Mouse (Mus musculus) ovary, postnatal 10 days (tissue): Measurements from ENCODE around the gene Klrg2.

Experiments
- DNase-seq: peaks from one replicate; pipeline ENCODE4 v3.0.0; 2022; ENCODE audit warnings: low spot score

The Klrg2 gene

GRCm38 (mm10) chr6:38629556-38629955 is 7.5 kb downstream of the Klrg2 start:
- DNase-seq = no peak

- no peak for DNase-seq
Observed at GRCm38 (mm10) chr6:38627486-38627885, 9.6 kb downstream of the Klrg2 start.

- no peak for DNase-seq
Observed at GRCm38 (mm10) chr6:38627081-38627480, 10.0 kb downstream of the Klrg2 start.

- DNase-seq = no peak
Observed at GRCm38 (mm10) chr6:38626086-38626485, 11.0 kb downstream of the Klrg2 start.

- DNase-seq = no peak
Observed at GRCm38 (mm10) chr6:38624439-38624838, 12.6 kb downstream of the Klrg2 start.

GRCm38 (mm10) chr6:38623457-38623856 is 13.6 kb downstream of the Klrg2 start:
- DNase-seq = no peak

GRCm38 (mm10) chr6:38622406-38622805 is 14.6 kb downstream of the Klrg2 start:
- no peak for DNase-seq

- DNase-seq = no peak
Observed at GRCm38 (mm10) chr6:38609892-38610291, 27.1 kb downstream of the Klrg2 start.

GRCm38 (mm10) chr6:38597481-38597880 is 39.6 kb downstream of the Klrg2 start:
- no peak for DNase-seq

GRCm38 (mm10) chr6:38581711-38582110 is 55.3 kb downstream of the Klrg2 start:
- no peak for DNase-seq

GRCm38 (mm10) chr6:38580112-38580857 is 56.8 kb downstream of the Klrg2 start:
- no peak for DNase-seq

GRCm38 (mm10) chr6:38576096-38576495 is 60.9 kb downstream of the Klrg2 start:
- DNase-seq = no peak
